Mouse (Mus musculus) stomach, embryonic 16.5 days (tissue): ENCODE data around the gene Rpl32. TPM values are rescaled to one million over a fixed set of nuclear protein-coding genes. Genes with fewer than 3 reads are reported as not detected.

Source experiments
- ATAC-seq: fragments of 200-750 bp; cut with Nextera tagmentation; 2 replicates; pipeline ENCODE4 v1.8.0; 2017; ENCODE audit warnings: moderate number of reproducible peaks, moderate TSS enrichment; ENCODE audit not compliant: insufficient read depth, low FRiP score
- H3K27ac ChIP-seq: fragments of 300-500 bp; sonication (generic); 2 replicates; pipeline ENCODE4 v1.5.1; 2014; ENCODE audit warnings: low read length
- H3K27me3 ChIP-seq: fragments of 300-500 bp; sonication (generic); 2 replicates; pipeline ENCODE4 v1.6.1; 2014; ENCODE audit warnings: low read length, control low read depth, mixed read lengths; ENCODE audit not compliant: control insufficient read depth, insufficient read depth
- H3K36me3 ChIP-seq: fragments of 300-500 bp; sonication (generic); 2 replicates; pipeline ENCODE4 v1.6.1; 2014; ENCODE audit warnings: low read length; ENCODE audit not compliant: control insufficient read depth, insufficient read depth
- H3K4me1 ChIP-seq: fragments of 300-500 bp; sonication (generic); 2 replicates; pipeline ENCODE4 v1.6.1; 2014; ENCODE audit warnings: low read length, control low read depth, mixed read lengths; ENCODE audit not compliant: control insufficient read depth, insufficient read depth
- H3K4me2 ChIP-seq: fragments of 300-500 bp; sonication (generic); 2 replicates; pipeline ENCODE4 v1.6.1; 2014; ENCODE audit warnings: low read depth, low read length, mixed read lengths
- H3K4me3 ChIP-seq: fragments of 300-500 bp; sonication (generic); replicated peaks from 2 replicates; pipeline ENCODE4 v1.5.1; 2014; ENCODE audit warnings: mild to moderate bottlenecking, low read length
- H3K9ac ChIP-seq: fragments of 300-500 bp; sonication (generic); 2 replicates; pipeline ENCODE4 v1.6.1; 2014; ENCODE audit warnings: low read length
- H3K9me3 ChIP-seq: fragments of 300-500 bp; sonication (generic); replicated peaks from 2 replicates; pipeline ENCODE4 v1.6.1; 2016; ENCODE audit warnings: low read length, control low read depth; ENCODE audit not compliant: control insufficient read depth
- WGBS: fragments of 180-500 bp; shearing (Covaris S2); extraction: QIAGEN DNeasy Blood & Tissue Kit; methylation state at CpG from one replicate; pipeline ENCODE4 v1.1.7; 2014; 5-methylcytosine and 5-hydroxymethylcytosine counted together
- polyA plus RNA-seq: library from polyadenylated mRNA; unstranded; fragments of >200 nt; fragmentation: Nextera tagmentation; extraction: Ambion mirVana; gene quantifications from 2 replicates; pipeline ENCODE4 v1.2.1, GENCODE M21; 2015

The Rpl32 gene
- polyA plus RNA-seq, 1 experiment from 2014 or later, result 2,115 TPM

- Histone ChIP-seq H3K27me3 (no peaks in the 10 kb centered on the region), H3K9me3 (no peaks in the 10 kb centered on the region), H3K4me1 (peaks cover 14% of the 10 kb centered on the region), H3K4me3 (peak within 1 kb of the TSS; percentile 81), H3K27ac (peak within 1 kb of the TSS; percentile 59), H3K9ac (peak within 1 kb of the TSS; percentile 87), H3K4me2 (peak within 1 kb of the TSS; percentile 75), H3K36me3 (no peaks in the 10 kb centered on the region; the same call in 1 of the 2 replicates)
- under 1% methylated on average over 22 of the region's 28 CpGs for WGBS
- ATAC-seq, result peak; percentile 84; the same call in 1 of the 2 replicates
These were observed 34.0 kb downstream of the Rpl32 start, which contains the start of gene Cand2 for GRCm38 (mm10) chr6:115774501-115774921. TSS of gene Cand2 (plus strand) at chr6:115774538.

- 0 out of 2 replicates have a peak, but pooled peaks have one; percentile 67 for ATAC-seq
- H3K9me3 ChIP-seq, result no peaks in the 10 kb centered on the region
- H3K4me1 ChIP-seq, result peaks cover 14% of the 10 kb centered on the region
- WGBS, result 1% methylated on average over 14 of the region's 14 CpGs
- H3K4me3 ChIP-seq, result peak overlapping the region; percentile 81
- peak overlapping the region; percentile 75 for H3K4me2 ChIP-seq
- H3K36me3 ChIP-seq, result no peaks in the 10 kb centered on the region
- no peaks in the 10 kb centered on the region for H3K27me3 ChIP-seq
- H3K9ac ChIP-seq, result peak overlapping the region; percentile 67
- H3K27ac ChIP-seq, result no peak overlapping the region
These were observed 34.6 kb downstream of the Rpl32 start for GRCm38 (mm10) chr6:115773966-115774413.

- Histone ChIP-seq H3K27me3 (no peaks in the 10 kb centered on the region), H3K9me3 (no peaks in the 10 kb centered on the region), H3K4me3 (no peak overlapping the region), H3K27ac (no peak overlapping the region), H3K4me1 (peaks cover 14% of the 10 kb centered on the region), H3K9ac (no peak overlapping the region), H3K36me3 (no peaks in the 10 kb centered on the region), H3K4me2 (no peak overlapping the region)
- WGBS, result 89% methylated on average over 1 of the region's 1 CpGs
- no peak for ATAC-seq
These were observed 35.9 kb downstream of the Rpl32 start for GRCm38 (mm10) chr6:115772604-115773003.

GRCm38 (mm10) chr6:115772201-115772600 is 36.3 kb downstream of the Rpl32 start:
- WGBS, result 75% methylated on average over 6 of the region's 6 CpGs
- H3K9me3 ChIP-seq, result no peaks in the 10 kb centered on the region
- ATAC-seq, result no peak
- H3K4me1 ChIP-seq, result peaks cover 14% of the 10 kb centered on the region
- H3K9ac ChIP-seq, result no peak overlapping the region
- H3K4me3 ChIP-seq, result no peak overlapping the region
- H3K36me3 ChIP-seq, result no peaks in the 10 kb centered on the region
- H3K4me2 ChIP-seq, result no peak overlapping the region
- no peak overlapping the region for H3K27ac ChIP-seq
- H3K27me3 ChIP-seq, result no peaks in the 10 kb centered on the region

GRCm38 (mm10) chr6:115770852-115771251 is 37.7 kb downstream of the Rpl32 start:
- Histone ChIP-seq H3K36me3 (no peaks in the 10 kb centered on the region), H3K4me2 (no peak overlapping the region), H3K4me1 (peaks cover 4% of the 10 kb centered on the region), H3K27ac (no peak overlapping the region), H3K9ac (no peak overlapping the region), H3K4me3 (no peak overlapping the region), H3K27me3 (no peaks in the 10 kb centered on the region), H3K9me3 (no peaks in the 10 kb centered on the region)
- WGBS, result 65% methylated on average over 4 of the region's 4 CpGs
- no peak for ATAC-seq

- Histone ChIP-seq H3K9ac (no peak overlapping the region), H3K4me2 (no peak overlapping the region), H3K9me3 (no peaks in the 10 kb centered on the region), H3K4me3 (no peak overlapping the region), H3K27me3 (no peaks in the 10 kb centered on the region), H3K4me1 (no peaks in the 10 kb centered on the region), H3K27ac (no peak overlapping the region), H3K36me3 (no peaks in the 10 kb centered on the region)
- 83% methylated on average over 20 of the region's 20 CpGs for WGBS
- no peak for ATAC-seq
These were observed 38.4 kb downstream of the Rpl32 start for GRCm38 (mm10) chr6:115770059-115770670.

GRCm38 (mm10) chr6:115768207-115768606 is 40.3 kb downstream of the Rpl32 start:
- Histone ChIP-seq H3K4me2 (no peak overlapping the region), H3K27ac (0 out of 2 replicates have a peak overlapping the region, but pooled peaks have one; percentile 21), H3K36me3 (no peaks in the 10 kb centered on the region), H3K9ac (no peak overlapping the region), H3K27me3 (no peaks in the 10 kb centered on the region), H3K4me1 (peaks cover 3% of the 10 kb centered on the region), H3K9me3 (no peaks in the 10 kb centered on the region), H3K4me3 (no peak overlapping the region)
- no peak for ATAC-seq
- WGBS, result 61% methylated on average over 4 of the region's 4 CpGs

- 46% methylated on average over 9 of the region's 9 CpGs for WGBS
- H3K27ac ChIP-seq, result no peak overlapping the region
- H3K4me3 ChIP-seq, result no peak overlapping the region
- H3K27me3 ChIP-seq, result no peaks in the 10 kb centered on the region
- no peaks in the 10 kb centered on the region for H3K36me3 ChIP-seq
- peaks cover 4% of the 10 kb centered on the region for H3K4me1 ChIP-seq
- H3K9me3 ChIP-seq, result no peaks in the 10 kb centered on the region
- no peak overlapping the region for H3K9ac ChIP-seq
- no peak overlapping the region for H3K4me2 ChIP-seq
- no peak for ATAC-seq
These were observed 41.2 kb downstream of the Rpl32 start for GRCm38 (mm10) chr6:115767357-115767756.

- WGBS, result 12% methylated on average over 7 of the region's 7 CpGs
- no peaks in the 10 kb centered on the region for H3K27me3 ChIP-seq
- peak overlapping the region; percentile 47; the same call in 1 of the 2 replicates for H3K9ac ChIP-seq
- no peaks in the 10 kb centered on the region for H3K9me3 ChIP-seq
- peak overlapping the region; percentile 30; the same call in 1 of the 2 replicates for H3K4me2 ChIP-seq
- H3K36me3 ChIP-seq, result no peaks in the 10 kb centered on the region
- ATAC-seq, result peak; percentile 87
- peaks cover 14% of the 10 kb centered on the region for H3K4me1 ChIP-seq
- H3K4me3 ChIP-seq, result no peak overlapping the region
- H3K27ac ChIP-seq, result peak overlapping the region; percentile 58
These were observed 44.4 kb downstream of the Rpl32 start for GRCm38 (mm10) chr6:115764179-115764578.
